Mouse (Mus musculus) kidney, adult 18-20 months (tissue): ENCODE measurements around the gene Tnfsf4.

Source experiments
- DNase-seq: peaks from one replicate; pipeline ENCODE4 v3.0.0; 2021

Gene Tnfsf4

GRCm38 (mm10) chr1:161463388-161464085 is 68.3 kb downstream of the Tnfsf4 start:
- DNase-seq: peak; percentile 7
